Mouse (Mus musculus) left cerebral cortex, adult 18-20 months (tissue): Measurements from ENCODE around the gene Bicc1. TPM values are rescaled to one million over a fixed set of nuclear protein-coding genes. Genes with fewer than 3 reads are reported as not detected.
"Not testable (repeated sequence)": the region's sequence is repeated elsewhere in the genome, so short reads cannot be mapped to it uniquely, and the experiment has no call there.

Source experiments
- DNase-seq, 2 experiments: peaks; one replicate each; pipeline ENCODE4 v3.0.0; 2021 to 2022; ENCODE audit warnings: low spot score in 2 of 2, mixed read lengths in 1 of 2
- total RNA-seq, 2 experiments: library from RNA; stranded (reverse); gene quantifications; 2 replicates each; pipeline ENCODE4 v1.2.3; 2021

Bicc1 gene
- total RNA-seq, 2 experiments from 2014 or later = 4.8 to 6.4 TPM

- DNase-seq = no peak
Measured at GRCm38 (mm10) chr10:71002871-71003270, 156.6 kb downstream of the Bicc1 start.

- no peak for DNase-seq
Measured at GRCm38 (mm10) chr10:71002186-71002585, 157.3 kb downstream of the Bicc1 start.

- DNase-seq = peak; percentile 37 to 51
Measured at GRCm38 (mm10) chr10:70998136-70998535, 161.4 kb downstream of the Bicc1 start.

GRCm38 (mm10) chr10:70996051-70996450 lies 163.4 kb downstream of the Bicc1 start:
- no peak for DNase-seq

GRCm38 (mm10) chr10:70994135-70994497 lies 165.4 kb downstream of the Bicc1 start:
- no peak for DNase-seq

DNA sequence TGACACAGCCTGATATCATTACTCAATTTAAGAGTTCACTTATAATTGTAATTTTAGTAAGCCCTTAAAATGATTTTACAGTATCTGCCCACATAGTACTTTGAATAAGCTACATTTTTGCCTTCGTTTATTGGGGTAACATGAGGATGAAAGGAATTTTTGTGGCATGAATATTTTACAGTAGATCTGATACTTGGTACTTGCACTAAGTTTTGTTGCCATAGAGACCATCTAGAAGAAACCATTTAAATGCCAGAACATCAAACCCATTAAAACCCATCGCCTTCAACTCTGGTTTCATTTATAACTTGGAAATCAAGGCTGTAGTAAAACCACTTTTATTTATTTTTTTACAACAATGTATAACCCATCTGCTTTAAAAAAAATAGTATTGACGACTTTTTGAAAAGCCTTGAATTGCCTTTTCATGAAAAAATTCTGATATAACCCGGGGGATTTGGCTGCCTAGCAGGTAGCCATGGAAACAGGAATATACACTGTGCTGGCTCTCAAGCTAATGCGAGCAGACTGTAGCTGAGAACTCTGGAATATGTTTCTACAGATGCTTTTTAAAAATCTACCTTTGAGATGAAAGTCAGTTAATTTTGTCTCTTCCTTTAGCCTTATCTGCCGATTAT lies 165.9 kb downstream of the Bicc1 start:
- DNase-seq = peak in 1 of 2 experiments; percentile 10

- no peak for DNase-seq
Measured at GRCm38 (mm10) chr10:70987396-70987795, 172.1 kb downstream of the Bicc1 start.

DNA sequence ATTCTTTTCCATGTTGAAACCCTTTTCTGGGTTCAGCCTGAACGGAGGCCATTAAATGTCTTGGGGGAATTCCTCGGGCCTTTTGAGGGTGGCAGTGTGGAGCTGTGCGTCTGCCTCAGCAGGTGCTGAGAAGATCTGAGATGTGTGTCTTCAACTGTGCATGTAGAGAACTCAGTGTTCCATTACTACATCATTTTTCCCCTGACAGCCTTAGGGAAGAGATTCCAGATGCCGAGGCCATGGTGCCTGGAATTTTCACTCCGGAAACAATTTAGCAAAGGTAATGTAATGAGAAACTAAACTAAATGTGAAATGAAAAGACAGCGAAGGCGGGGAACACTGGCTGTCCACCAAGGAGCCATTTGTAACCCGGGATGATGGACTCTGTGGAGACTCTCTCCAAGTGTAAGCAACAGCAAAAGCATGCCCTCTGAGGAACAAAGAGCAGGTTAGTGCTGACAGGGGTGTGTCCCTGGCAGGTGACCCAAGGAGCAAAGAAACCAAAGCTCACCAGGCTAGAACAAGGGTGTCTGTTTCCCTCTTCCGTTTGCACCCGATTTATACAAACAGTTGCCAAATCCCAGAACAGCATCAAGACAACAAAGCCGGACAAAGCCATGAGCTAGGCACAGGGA lies 176.3 kb downstream of the Bicc1 start:
- no peak for DNase-seq

- no peak for DNase-seq
Measured at GRCm38 (mm10) chr10:70982156-70982555, 177.3 kb downstream of the Bicc1 start.

DNA sequence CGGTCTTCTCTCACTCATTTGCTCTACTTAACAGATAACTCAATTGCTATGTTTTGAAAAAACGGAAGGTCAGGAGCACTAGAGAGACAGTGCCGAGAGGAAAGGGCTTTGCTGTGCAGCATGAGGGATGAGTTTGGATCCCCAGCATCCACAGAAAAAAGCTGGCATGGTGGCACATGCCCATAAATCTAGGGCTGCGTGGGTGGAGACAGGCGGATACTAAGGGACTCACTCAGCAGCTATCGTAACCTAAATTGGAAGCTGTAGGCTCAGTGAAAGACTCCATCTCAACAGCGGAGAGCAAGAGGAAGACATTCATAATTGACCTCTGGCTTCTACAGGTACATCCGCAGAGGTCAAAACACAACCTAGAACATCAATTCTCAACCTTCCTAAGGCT lies 179.8 kb downstream of the Bicc1 start:
- no peak for DNase-seq

DNA sequence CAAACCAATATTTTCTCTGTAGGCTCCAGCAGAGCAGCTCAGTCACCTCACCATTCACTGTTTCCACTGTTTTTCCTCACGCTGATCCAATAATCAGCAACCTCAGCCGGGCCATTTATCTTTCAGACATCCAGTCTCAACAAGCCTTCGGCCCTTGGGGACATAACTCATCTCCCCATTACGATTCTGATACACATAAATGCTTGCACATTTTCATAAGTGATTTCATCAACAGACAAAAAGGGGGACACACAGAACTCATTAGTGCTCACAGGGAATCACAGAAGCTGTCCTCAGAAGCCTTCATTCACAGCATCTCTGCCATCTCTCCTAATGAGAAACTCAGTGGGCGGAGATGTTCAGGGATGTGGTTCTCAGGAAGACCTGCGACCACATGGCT lies 182.4 kb downstream of the Bicc1 start:
- DNase-seq = no peak

- DNase-seq = no peak
Measured at GRCm38 (mm10) chr10:70976633-70977032, 182.9 kb downstream of the Bicc1 start.

- no peak for DNase-seq
Measured at GRCm38 (mm10) chr10:70971156-70971555, 188.3 kb downstream of the Bicc1 start.

GRCm38 (mm10) chr10:70968848-70969683 lies 190.4 kb downstream of the Bicc1 start:
- DNase-seq = no peak

DNA sequence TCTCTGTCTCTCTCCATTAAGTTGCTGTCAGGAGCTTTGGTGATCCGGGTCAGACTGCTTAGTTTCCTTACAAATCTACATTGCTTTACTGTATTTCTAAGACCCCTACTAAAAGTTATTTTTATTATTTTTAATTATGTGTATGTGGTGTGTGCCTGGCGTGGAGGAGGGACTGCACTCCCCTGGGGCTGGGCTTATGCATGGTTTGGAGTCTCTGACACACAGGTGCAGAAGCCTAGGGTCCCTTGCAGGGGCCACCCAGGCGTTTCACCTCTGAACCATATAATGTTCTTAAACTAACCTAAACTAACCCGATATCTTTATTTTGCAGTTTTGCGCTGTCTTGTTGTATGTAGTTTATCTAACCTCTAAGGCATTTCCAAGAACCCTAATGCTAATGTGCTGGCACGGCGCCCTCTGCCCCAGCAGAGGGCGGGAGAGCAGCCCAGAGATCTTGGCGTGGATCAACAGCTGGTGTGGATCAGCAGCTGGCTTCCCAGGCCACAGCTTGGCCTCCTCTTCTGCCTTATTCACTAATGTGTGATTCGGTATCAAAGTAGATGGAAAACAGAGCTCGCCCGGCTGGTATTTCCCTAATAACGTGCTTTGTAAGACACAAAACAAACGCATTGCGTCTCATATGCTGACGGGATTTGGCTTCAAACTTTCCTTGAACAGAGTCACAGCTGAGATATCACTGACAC lies 192.7 kb downstream of the Bicc1 start:
- no peak for DNase-seq

GRCm38 (mm10) chr10:70964706-70965105 lies 194.8 kb downstream of the Bicc1 start:
- DNase-seq = no peak

GRCm38 (mm10) chr10:70963599-70964193 lies 195.8 kb downstream of the Bicc1 start:
- peak; percentile 32 to 53 for DNase-seq

GRCm38 (mm10) chr10:70961641-70962040 lies 197.9 kb downstream of the Bicc1 start:
- no peak for DNase-seq

DNA sequence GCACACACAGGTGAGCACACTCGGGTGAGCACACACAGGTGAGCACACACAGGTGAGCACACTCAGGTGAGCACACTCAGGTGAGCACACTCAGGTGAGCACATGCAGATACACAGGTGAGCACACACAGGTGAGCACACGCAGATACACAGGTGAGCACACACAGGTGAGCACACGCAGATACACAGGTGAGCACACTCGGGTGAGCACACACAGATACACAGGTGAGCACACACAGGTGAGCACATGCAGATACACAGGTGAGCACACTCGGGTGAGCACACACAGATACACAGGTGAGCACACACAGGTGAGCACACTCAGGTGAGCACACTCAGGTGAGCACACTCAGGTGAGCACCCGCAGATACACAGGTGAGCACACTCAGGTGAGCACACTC lies 199.1 kb downstream of the Bicc1 start:
- not testable (repeated sequence) for DNase-seq

DNA sequence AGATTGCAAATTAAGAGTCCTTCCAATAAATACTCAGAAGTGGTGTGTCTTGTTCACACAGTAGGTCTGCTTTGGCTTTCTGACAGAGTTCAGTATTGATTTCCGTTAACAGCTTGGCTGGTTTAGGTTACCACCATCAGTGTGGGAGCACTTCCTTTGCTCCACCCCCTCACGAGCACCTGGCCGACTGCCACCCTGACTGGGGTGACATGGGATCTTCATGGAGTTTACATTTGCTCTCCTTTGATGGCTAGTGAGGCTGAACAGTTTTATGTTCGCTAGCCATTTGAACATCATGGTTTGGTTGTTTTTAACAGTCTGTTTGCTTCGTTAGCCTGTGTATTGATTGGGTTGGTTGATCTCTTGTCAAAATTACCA lies 206.7 kb downstream of the Bicc1 start:
- no peak for DNase-seq
